Mouse (Mus musculus) kidney, postnatal 0 days (tissue): ENCODE results near the gene Cln3. TPM values are rescaled to one million over a fixed set of nuclear protein-coding genes. Genes with fewer than 3 reads are reported as not detected.
A peak's percentile ranks its signal among the peaks of the same experiment; 100 is the strongest.

Experiments
- ATAC-seq: fragments of 200-750 bp; cut with Nextera tagmentation; replicated peaks from 2 replicates; pipeline ENCODE4 v1.8.0; 2017; ENCODE audit warnings: low read depth, moderate number of reproducible peaks, moderate TSS enrichment, moderate library complexity; ENCODE audit not compliant: low FRiP score
- DNase-seq: peaks from one replicate; pipeline ENCODE4 v3.0.0-alpha.2; 2016; ENCODE audit warnings: low spot score
- H3K27ac ChIP-seq: fragments of 300-500 bp; sonication (generic); 2 replicates; pipeline ENCODE4 v1.5.1; 2014; ENCODE audit warnings: mild to moderate bottlenecking
- H3K27me3 ChIP-seq: fragments of 300-500 bp; sonication (generic); 2 replicates; pipeline ENCODE4 v1.6.1; 2014; ENCODE audit warnings: low read length, mixed read lengths; ENCODE audit not compliant: insufficient read depth
- H3K36me3 ChIP-seq: fragments of 300-500 bp; sonication (generic); 2 replicates; pipeline ENCODE4 v1.6.1; 2014; ENCODE audit warnings: low read length, mixed read lengths; ENCODE audit not compliant: insufficient read depth
- H3K4me1 ChIP-seq: fragments of 300-500 bp; sonication (generic); replicated peaks from 2 replicates; pipeline ENCODE4 v1.6.1; 2014; ENCODE audit warnings: antibody characterized with exemption, low read length, mixed read lengths; ENCODE audit not compliant: insufficient read depth
- H3K4me2 ChIP-seq: fragments of 300-500 bp; sonication (generic); 2 replicates; pipeline ENCODE4 v1.6.1; 2014; ENCODE audit warnings: mild to moderate bottlenecking, low read length, moderate library complexity, mixed read lengths
- H3K4me3 ChIP-seq: fragments of 300-500 bp; sonication (generic); replicated peaks from 2 replicates; pipeline ENCODE4 v1.5.1; 2014; ENCODE audit warnings: low read depth, low read length
- H3K9ac ChIP-seq: fragments of 300-500 bp; sonication (generic); 2 replicates; pipeline ENCODE4 v1.6.1; 2014; ENCODE audit warnings: low read depth, low read length
- H3K9me3 ChIP-seq: fragments of 300-500 bp; sonication (generic); replicated peaks from 2 replicates; pipeline ENCODE4 v1.6.1; 2016; ENCODE audit warnings: low read length, inconsistent platforms, mixed read lengths
- CTCF ChIP-seq: IDR thresholded peaks from 2 replicates; pipeline ENCODE4 v1.5.1; 2016; ENCODE audit warnings: antibody characterized with exemption, low read depth, mild to moderate bottlenecking, moderate library complexity
- WGBS: fragments of 180-500 bp; shearing (Covaris S2); extraction: QIAGEN DNeasy Blood & Tissue Kit; methylation state at CpG from one replicate; pipeline ENCODE4 v1.1.7; 2014; 5-methylcytosine and 5-hydroxymethylcytosine counted together
- polyA plus RNA-seq: library from polyadenylated mRNA; unstranded; fragments of >200 nt; fragmentation: Nextera tagmentation; extraction: Ambion mirVana; gene quantifications from 2 replicates; pipeline ENCODE4 v1.2.1, GENCODE M21; 2015

Gene Cln3
- polyA plus RNA-seq, 1 experiment from 2014 or later = 34.4 TPM

GRCm38 (mm10) chr7:126579172-126579571 is 6.4 kb downstream of the Cln3 start:
- DNase-seq (peak; percentile 28), ATAC-seq (no peak)
- no peaks in the 10 kb centered on the region for H3K9me3 ChIP-seq
- no peak overlapping the region for H3K27ac ChIP-seq
- no peak overlapping the region for H3K4me2 ChIP-seq
- H3K27me3 ChIP-seq = no peaks in the 10 kb centered on the region
- WGBS = 62% methylated on average over 8 of the region's 8 CpGs
- no peak overlapping the region for H3K9ac ChIP-seq
- H3K4me3 ChIP-seq = no peak overlapping the region
- peaks cover 20% of the 10 kb centered on the region; the same call in 1 of the 2 replicates for H3K36me3 ChIP-seq
- no peaks in the 10 kb centered on the region; the same call in 1 of the 2 replicates for H3K4me1 ChIP-seq
- peak; percentile 72 for TF ChIP-seq CTCF

- no peaks in the 10 kb centered on the region for H3K27me3 ChIP-seq
- DNase-seq = peak; percentile 60
- ATAC-seq = no peak
- no peak overlapping the region for H3K27ac ChIP-seq
- peaks cover 24% of the 10 kb centered on the region; the same call in 1 of the 2 replicates for H3K36me3 ChIP-seq
- no peaks in the 10 kb centered on the region for H3K4me1 ChIP-seq
- no peak overlapping the region for H3K4me2 ChIP-seq
- no peak overlapping the region for H3K4me3 ChIP-seq
- TF ChIP-seq CTCF = peak; percentile 70
- 57% methylated on average over 8 of the region's 8 CpGs for WGBS
- no peak overlapping the region for H3K9ac ChIP-seq
- H3K9me3 ChIP-seq = no peaks in the 10 kb centered on the region
Measured at GRCm38 (mm10) chr7:126576946-126577345, 8.7 kb downstream of the Cln3 start.

DNA sequence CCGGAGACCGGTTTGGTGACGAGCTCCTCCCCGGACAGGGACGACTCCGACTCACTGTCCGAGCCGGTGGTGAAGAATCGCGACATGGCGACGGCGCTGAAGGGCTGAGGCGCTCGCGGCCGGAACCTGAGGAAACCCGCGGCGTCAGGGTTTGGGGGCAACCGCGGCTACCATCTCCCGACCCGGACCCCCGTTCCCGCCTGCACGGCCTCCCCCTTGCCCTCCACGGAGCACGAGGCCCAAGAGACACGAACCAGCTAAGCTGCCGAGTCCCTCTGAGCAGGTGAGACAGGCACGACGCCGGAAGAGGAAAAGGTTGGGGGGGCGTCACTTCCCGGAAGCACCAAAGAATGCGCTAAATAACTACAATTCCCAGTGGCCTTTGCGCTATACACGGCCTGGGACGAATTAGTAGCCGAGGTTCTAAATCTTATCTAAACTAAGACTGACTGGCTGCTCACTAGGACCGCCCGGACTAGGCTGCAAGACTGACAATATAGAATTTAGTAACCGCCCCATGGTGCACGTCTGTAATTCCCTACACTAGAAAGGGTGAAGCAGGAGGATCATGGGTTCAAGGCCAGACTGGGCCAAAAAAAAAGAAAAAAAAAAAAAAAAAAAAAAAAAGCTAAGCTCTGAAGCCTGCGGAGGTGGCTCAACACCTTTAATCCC is 19.4 kb downstream of the Cln3 start, which contains the start of gene Eif3c:
Gene Eif3c (minus strand): TSS at position 318 of the 672 bp plus-strand sequence.
- Histone ChIP-seq H3K36me3 (peaks cover 30% of the 10 kb centered on the region), H3K4me2 (peak within 1 kb of the TSS; percentile 63), H3K27me3 (no peaks in the 10 kb centered on the region), H3K4me1 (no peaks in the 10 kb centered on the region), H3K4me3 (peak within 1 kb of the TSS; percentile 97), H3K9me3 (no peaks in the 10 kb centered on the region), H3K27ac (peak within 1 kb of the TSS; percentile 94), H3K9ac (peak within 1 kb of the TSS; percentile 90)
- ATAC-seq = peak; percentile 92
- WGBS = under 1% methylated on average over 46 of the region's 46 CpGs
- peak; percentile 98 for DNase-seq
- no peak for TF ChIP-seq CTCF

DNA sequence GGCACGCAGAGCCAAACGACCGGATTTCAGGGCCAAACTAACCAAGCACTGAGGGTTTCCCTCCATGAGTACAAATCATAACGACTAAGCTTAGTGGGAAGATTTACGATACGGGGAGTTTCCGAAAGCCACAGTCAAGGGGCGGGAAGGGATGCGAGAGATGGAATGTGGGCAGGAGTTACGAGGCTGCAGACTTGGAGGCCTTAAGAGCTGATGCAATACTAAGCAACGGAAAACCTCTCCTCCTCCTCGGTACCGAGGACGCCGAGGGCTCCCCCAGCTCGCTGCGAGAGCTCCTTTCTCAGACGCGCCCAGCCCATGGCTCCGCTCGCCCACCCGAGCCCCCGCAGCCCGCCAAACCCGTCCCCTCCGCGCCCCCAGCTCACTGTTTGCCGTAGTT is 19.9 kb downstream of the Cln3 start:
- Histone ChIP-seq H3K9me3 (no peaks in the 10 kb centered on the region), H3K9ac (peak overlapping the region; percentile 90), H3K4me1 (no peaks in the 10 kb centered on the region), H3K27ac (peak overlapping the region; percentile 94), H3K4me3 (peak overlapping the region; percentile 97), H3K4me2 (peak overlapping the region; percentile 63), H3K27me3 (no peaks in the 10 kb centered on the region), H3K36me3 (peaks cover 35% of the 10 kb centered on the region)
- WGBS = under 1% methylated on average over 24 of the region's 28 CpGs
- TF ChIP-seq CTCF = no peak
- DNase-seq (peak; percentile 96), ATAC-seq (peak; percentile 55)

- DNase-seq (no peak), ATAC-seq (no peak)
- WGBS = 93% methylated on average over 5 of the region's 5 CpGs
- Histone ChIP-seq H3K4me3 (no peak overlapping the region), H3K4me2 (no peak overlapping the region), H3K9ac (no peak overlapping the region), H3K4me1 (no peaks in the 10 kb centered on the region), H3K36me3 (peaks cover 84% of the 10 kb centered on the region), H3K9me3 (no peaks in the 10 kb centered on the region), H3K27me3 (no peaks in the 10 kb centered on the region), H3K27ac (no peak overlapping the region)
- no peak for TF ChIP-seq CTCF
Measured at GRCm38 (mm10) chr7:126556635-126557034, 29.0 kb downstream of the Cln3 start.

DNA sequence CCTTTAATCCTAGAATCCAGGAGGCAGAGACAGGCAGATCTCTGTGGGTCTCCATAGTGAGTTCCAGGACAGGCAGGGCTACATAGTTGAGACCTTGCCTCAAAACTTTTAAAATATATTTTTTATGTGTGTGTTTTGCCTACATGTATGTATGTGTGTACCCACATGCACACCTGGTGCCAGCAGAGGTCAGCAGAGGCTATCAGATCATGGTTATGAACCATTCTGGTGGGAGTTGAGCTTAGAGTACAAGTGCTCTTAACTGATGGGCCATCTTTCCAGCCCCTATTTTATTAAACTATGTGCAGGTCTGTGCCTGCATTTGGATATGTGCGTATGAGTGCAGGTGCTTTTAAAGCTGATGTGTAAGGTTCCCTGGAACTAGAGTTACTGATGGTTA is 30.8 kb downstream of the Cln3 start:
- peak; percentile 27; the same call in 1 of the 2 replicates for TF ChIP-seq CTCF
- H3K4me3 ChIP-seq = no peak overlapping the region
- no peaks in the 10 kb centered on the region for H3K9me3 ChIP-seq
- no peak for ATAC-seq
- 100% methylated on average over 1 of the region's 1 CpGs for WGBS
- H3K27me3 ChIP-seq = no peaks in the 10 kb centered on the region
- no peak overlapping the region for H3K4me2 ChIP-seq
- peaks cover 87% of the 10 kb centered on the region for H3K36me3 ChIP-seq
- DNase-seq = no peak
- no peak overlapping the region for H3K9ac ChIP-seq
- H3K27ac ChIP-seq = no peak overlapping the region
- no peaks in the 10 kb centered on the region for H3K4me1 ChIP-seq
